Mouse (Mus musculus) lung, postnatal 25 days (tissue): ENCODE results near the gene Pstpip1.
A peak's percentile ranks its signal among the peaks of the same experiment; 100 is the strongest.

Source experiments
- DNase-seq: peaks from one replicate; pipeline ENCODE4 v3.0.0; 2022; ENCODE audit warnings: low spot score

Gene Pstpip1

DNA sequence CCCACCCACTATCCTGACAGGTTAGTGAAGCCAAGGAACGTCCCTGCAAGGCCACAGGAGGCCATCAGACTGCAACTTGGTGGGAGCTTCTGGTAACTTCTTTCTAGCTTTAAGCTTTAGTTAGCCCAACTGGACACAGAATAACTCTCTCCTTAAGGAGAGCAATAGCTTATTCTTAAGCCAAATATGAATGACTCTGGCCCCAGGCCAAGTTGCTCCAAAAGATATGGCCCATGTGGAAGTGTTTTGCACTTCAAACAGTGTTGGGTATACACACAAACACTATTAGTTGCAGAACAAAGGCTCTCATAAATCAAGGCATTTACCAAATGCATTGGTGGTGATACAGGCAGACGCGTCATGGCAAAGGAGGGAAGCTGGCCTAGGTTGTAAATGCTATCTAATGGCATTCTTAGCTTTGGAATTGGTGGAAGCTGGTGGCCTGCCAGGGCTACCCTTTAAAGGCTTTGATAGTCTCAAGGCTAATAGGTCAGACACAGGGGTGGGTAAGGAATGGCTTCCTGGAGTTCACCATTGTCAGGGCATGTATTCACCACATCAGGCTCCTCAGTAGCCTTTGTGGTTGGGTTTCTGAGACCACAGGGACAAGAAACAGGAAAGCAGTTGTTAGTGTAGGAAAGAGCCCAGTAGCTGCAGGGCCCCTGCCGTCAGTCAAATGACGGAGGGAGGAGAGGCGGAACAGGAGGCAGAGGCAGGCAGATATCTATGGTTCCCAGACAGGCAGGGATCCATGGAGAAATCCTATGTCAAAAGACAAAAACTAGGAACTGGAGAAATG lies 16.7 kb downstream of the Pstpip1 start:
- DNase-seq, result no peak

DNA sequence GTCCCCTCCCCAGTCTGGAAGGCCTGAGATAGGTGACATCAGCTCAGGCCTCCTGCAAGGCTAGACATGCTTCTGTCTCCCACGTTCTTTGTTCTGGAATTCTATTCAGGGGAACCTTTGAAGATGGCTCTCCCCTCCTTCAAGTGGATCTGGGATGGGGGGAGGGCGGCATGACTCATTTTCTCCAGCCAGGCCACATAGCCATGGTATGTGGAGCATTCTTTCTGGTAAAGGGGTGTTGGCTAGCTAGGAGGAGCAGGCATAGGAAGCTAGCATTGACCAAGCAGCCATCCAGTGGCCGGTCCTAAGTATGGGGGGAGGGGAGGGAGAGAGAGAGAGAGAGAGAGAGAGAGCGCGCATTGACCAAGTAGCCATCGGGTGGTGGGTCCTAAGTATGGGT lies 17.8 kb downstream of the Pstpip1 start:
- DNase-seq, result no peak

DNA sequence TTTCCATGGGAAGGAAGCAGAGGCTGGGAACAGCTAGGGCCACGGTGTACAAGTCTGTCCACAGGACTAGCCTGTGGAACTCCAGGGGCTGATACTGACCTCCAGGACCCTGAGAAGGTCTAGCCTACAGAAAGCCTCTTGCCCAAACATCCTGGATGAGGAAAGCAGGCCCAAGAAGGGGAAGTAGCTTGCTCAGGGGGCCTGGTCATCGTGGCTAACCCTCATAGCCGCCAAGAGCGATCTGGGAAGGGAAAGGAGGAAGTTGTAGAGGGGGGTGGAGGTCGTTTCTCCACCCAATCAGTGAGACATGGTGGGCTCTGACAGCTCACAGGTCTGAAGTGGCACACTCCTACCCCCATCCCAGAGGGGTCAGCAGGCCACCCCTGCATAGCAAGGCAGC lies 18.4 kb downstream of the Pstpip1 start:
- peak; percentile 34 for DNase-seq

DNA sequence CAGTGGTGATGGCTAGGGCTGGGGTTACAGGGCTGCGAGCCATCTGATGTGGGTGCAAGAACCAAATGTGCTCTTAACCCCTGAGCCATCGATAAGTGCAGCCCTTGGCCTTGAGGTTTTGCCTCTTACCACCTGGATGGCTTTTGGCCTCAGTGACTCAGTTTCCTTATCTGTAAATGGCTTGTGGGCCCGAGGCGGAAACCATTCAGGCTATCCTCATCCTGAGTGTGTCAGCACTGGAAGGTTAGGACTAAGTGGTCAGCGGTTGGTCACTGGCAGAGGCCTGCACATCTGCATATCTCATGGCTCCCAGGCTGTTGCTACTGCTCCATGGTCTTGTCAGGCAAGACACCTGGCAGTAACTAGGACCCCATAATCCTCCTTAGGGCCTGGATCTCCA lies 28.3 kb downstream of the Pstpip1 start:
- DNase-seq, result no peak

DNA sequence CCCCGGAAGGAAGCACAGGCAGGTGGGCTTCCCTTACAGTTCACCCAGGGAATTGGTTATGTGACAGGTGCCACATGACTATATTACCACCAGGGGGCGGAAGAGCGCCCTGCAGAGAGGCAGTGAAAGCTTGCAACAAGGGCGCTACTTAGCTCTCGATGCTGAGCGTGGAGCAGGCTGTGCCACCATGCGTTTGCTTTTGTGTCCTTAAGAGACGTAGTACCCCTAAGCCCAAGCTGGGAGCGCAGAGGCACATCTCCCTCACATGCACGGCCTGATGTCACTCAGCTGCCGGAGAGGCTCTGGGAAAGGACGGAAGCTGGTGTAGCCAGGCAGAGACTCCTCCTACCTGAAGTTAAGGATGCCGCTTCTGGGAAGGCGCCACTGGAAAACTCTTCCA lies 28.8 kb downstream of the Pstpip1 start:
- DNase-seq, result peak; percentile 62

DNA sequence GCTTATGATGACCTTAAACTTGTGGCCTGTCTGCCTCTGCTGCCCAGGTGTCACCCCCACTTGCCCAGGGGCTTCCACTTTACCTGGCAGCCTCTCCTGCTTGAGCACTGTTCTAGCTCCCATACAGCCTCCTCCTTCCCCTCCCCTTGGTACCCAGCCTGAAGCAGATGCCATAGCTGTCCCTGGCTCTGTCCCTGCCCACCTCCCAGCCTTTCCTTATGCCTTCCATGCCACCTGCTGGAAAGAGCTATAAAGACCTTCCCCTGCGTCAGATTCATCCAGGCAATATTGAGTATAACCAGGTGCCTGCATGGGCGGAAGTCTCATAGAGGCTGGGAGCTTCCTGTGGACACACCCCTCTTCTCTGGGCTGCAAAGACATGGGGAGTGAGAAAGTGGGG lies 29.9 kb downstream of the Pstpip1 start:
- no peak for DNase-seq

DNA sequence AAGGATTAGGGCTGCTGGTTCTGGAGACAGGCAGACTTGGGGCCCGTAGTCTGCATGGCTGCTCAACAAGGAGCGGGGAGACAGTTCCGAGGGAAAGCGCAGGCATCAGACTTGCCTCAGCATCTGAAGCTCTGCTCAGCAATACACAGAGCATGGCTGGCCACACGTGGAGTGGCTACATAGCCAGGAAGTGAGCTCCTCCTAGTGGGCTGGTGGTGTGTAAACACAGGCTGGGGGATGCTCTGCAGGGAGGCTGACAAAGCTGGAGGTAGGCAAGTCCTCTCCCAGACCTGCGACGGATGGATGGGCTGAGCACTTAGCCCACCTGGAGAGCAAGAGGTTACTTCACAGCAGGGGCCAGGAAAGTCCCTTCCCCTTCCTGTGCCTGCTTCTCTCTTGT lies 31.3 kb downstream of the Pstpip1 start:
- DNase-seq, result peak; percentile 35

DNA sequence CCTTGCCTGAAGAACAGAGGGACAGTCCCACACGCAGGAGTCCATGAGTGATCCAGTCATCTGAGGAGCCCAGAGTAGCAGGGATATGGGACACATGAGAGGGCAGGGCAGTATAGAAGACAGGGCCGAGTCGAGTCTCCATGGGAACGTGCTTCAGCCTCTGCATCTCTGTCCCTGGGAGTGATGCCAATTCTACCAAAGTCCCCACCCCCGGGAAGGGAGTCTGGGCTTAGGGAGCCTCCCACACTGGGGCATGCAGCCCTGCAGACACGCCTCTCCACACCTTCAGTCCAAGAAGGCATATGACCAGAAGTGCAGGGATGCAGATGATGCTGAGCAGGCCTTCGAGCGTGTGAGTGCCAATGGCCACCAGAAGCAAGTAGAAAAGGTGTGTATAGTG lies 33.2 kb downstream of the Pstpip1 start:
- no peak for DNase-seq

DNA sequence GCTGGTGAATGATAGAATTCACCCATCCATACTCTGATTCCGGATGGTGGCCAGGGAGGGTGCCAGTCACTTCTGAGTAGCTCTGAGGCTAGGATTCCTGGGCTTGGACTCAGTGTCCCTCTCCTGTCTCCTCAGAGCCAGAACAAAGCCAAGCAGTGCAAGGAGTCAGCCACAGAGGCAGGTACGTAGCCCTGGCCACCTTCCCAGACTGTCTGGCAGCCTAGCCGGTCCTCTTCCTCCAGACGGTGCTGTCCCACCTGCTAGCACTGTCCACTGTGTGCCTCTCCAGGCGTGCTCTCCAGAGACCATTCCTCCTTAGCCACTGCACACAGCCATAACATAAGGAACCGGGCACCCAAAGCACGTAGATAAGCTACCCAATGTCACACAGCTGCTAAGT lies 33.9 kb downstream of the Pstpip1 start:
- DNase-seq, result no peak

DNA sequence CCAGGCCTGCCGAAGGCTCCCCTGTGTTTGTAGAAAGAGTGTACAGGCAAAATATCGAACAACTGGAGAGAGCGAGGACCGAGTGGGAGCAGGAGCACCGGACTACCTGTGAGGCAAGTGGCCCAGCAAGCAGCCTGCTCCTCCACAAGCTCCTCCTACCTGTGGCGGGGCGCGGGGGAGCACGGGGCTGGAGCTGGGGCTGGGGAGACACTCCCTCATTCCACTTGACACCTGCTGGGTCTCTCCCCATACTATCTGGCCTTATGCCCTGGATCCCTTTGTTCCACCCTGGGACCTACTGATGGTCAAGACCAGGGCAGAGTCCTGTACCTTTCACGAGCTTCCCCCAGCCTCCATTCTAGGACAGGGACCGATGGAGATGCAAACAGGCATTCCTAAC lies 34.8 kb downstream of the Pstpip1 start:
- DNase-seq, result no peak

DNA sequence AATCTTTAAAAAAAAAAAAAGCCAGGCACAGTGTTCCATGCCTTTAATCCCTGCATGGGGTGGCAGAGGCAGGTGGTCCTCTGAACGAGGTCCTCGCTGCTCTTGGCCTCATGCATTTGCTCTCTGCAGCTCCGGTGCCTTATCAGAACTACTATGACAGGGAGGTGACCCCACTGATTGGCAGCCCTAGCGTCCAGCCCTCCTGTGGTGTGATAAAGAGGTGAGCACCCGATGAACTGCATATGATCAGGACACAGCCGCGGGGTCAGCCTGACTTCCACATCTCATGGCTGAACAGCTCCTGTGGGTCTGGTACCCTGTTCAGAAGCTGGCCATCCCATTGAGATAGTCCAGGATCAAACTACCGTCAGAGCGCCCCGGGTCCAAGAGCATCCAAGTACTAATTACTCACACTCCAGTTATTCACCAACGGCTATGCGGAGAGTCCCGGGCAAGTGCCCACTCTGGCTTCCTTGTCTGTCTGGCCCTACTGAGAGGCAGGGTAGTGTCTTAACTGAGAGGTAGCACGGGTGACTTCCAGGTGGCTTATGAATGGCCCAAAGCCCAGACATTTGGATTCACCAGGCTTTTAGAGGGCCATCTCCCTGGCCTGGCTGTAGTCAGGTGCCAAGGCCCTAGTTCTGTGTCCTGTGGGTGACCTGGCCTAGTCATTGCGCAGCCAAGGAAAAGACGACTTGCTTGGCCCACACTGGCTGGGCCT lies 36.9 kb downstream of the Pstpip1 start:
- no peak for DNase-seq

DNA sequence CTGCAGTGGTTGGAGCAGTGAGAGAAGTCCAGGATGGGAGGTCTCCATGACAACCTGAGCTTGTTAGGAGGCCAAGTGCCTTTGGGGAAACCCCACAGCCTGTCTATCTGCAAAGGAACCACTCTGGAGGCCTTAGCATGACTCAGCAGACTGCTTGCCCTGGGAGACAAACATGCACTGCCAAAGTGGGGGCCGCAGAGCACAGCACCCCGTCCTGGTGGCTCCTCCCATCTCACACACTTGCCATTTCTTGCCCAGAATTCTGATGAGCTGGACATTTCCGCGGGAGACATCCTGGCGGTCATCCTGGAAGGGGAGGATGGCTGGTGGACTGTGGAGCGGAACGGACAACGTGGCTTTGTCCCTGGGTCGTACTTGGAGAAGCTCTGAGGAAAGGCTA lies 38.6 kb downstream of the Pstpip1 start:
- DNase-seq, result no peak

DNA sequence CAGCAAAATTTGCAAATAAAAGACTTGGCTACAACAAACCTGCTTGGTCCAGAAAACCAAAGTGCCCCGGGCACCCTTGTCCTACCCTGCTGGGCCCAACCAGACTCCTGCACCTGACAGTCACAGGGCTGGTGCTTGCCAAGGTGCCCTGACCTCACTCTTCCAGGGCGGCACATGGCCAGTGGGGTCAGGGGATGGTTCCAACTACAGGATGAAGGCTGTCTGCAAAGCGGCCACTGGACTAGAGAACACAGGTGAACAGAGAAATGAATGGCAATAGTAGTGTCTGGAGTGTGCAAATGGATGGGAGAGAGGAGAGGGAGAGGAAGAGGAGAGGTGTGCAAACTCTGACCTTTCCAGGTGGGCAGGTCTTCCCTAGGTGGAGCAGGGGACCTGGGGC lies 40.2 kb downstream of the Pstpip1 start:
- no peak for DNase-seq

DNA sequence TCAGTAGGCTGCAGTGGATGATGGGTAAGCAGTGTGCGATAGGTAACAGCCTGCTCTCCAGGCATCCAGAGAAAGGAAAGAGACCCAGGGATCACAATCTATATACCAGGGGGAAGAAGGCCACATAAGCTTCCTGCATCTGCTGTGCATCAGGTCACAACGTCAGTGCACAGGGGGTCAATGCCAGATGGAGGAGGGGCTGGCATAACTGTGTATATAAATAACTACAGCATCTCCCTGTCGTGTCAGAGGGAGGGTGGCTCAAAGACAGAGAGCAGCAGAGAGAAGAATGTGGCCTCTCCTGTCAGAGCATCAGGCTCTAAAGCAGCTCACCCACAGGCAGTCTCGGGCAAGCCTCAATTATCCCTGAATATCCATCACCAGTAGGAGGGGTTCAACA lies 40.8 kb downstream of the Pstpip1 start:
- DNase-seq, result no peak

DNA sequence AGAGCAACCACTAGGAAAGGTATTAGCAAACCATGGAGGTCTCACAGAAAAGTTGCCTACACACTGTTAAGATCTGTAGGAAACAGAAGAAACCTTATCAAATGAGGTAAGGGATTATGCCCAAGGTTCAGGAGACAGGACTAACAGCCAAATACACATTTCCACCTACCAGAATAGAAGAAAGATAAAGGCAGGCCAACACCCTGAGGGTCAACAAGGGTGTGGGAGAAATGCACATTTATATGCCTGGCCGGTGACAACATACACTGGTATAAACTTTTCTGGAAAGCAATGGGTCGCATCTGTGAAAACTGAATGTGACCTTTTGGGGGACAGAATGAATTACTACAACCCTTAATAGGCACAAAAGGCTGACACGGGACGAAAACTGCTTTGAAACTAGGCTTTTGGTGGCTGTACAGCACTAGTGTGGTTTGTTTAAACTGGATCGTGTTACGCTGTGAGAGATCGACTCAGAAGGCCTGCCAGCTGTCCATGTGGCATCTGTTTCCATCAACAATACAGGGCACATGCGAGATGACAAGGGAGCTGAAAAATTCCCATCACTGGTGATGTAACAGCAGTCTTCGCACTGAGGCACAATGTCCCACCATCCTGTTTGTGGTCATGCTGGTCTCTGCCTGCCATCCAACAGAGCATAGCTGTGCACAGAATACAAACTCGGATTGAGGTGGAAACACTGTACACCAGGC lies 42.2 kb downstream of the Pstpip1 start:
- DNase-seq, result no peak

DNA sequence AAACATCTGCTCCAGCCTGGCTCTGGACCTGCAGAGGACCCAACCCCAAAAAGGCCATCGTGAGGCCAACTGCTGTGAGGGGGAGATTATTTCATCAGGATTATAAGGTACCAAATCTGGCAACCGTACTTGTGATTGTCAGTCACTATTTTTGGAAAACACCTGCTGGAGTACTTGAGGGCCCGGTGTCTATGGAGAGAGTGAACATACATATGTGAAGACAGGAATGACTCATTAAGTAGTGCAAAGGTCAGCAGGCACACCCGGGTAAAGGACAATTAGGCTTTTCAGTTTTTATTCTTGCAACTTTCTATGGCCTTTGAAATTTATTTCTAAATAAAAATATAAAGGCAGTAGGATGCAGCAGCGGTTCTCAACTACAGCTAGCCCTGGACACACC lies 44.2 kb downstream of the Pstpip1 start:
- no peak for DNase-seq

DNA sequence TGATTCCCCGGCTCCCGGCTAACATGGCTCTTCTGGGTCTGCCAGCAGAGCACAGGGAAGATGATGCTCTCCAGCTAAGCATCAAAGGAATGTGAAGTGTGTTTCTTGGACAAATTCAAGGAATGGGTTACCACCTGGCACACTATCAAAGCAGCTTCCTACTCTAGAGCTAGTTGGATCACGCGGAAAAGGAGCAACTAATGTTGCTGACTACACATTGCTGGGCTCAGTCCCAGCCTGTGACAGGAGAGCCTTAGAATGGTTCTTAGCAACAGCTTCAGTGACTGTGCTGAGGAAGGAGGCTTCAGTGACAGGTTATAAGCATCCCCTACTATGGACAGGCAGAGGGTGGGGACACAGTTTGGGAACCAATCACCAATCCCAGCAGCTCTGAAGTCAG lies 44.9 kb downstream of the Pstpip1 start:
- DNase-seq, result no peak

DNA sequence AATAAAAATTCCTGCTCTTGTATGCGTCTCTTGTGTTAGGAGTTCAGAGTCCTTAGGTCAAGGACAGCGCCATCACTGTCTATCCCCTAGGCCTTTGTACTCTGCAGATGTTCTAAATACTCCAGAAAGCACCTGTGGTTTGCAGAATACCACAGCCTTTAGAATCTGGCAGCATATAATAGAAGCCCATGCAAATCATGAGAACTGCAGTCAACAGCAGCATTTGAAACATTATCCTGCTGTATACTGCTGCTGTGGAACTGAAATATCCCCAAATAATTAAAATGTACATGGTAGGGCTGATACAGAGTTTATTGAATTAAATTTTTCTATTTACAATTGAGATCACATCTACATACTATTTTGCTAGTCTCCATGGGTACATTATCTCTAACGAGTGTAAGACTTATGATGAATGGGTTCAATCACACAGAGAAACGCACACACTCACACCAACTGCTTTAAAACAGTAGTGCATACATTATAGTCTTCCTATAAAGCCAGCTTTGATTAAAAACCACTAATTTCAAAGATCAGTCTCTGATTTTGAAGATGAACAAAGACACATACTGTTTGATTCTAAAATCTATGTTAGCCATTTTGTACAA lies 45.9 kb downstream of the Pstpip1 start:
- DNase-seq, result no peak

DNA sequence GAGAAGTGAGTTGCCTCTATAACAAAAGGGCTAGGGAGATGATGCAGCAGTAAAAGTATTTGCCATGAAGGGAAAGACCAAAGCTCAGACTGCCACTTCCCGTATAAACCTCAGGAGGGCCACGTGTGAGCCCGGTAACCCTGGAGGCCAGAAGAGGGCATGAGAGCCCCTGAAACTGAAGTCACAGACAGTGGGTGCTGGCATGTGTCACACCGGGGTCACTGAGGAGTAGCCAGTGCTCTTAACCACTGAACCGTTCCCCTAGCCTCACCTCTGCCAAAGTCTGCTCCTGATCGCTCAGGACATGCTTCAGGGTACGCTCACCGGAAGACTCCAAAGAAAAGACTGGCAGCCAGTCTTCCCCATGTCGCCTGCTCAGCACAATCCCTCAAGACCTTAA lies 52.0 kb downstream of the Pstpip1 start:
- DNase-seq, result no peak

DNA sequence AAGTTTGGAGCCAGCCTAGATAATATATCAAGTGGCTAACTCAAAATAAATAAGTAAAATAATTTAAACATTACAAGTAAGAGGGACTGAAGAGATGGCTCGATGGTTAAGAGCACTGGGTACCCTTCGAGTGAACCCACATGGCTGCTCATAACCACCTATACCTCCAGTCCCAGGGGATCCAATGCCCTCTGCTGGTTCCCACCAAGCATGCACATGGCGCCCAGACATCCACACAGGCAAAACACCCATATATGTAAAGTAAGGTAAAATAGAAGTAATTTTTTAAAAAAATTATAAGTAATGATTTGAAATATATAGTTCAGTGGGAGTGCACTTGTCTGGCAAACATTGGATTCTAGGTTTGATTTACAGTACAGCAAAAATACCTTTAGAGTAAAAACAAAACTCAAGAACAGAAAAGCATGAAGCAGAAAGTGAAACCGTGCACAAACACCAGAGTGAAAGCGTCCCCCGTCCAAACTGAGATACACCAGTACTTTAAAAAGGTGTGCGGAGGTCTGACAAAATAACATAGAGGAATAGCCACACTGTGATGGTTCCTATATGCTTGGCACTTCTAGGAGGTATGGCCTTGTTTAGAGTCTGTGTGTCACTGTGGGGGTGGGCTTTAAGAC lies 54.7 kb downstream of the Pstpip1 start:
- no peak for DNase-seq

DNA sequence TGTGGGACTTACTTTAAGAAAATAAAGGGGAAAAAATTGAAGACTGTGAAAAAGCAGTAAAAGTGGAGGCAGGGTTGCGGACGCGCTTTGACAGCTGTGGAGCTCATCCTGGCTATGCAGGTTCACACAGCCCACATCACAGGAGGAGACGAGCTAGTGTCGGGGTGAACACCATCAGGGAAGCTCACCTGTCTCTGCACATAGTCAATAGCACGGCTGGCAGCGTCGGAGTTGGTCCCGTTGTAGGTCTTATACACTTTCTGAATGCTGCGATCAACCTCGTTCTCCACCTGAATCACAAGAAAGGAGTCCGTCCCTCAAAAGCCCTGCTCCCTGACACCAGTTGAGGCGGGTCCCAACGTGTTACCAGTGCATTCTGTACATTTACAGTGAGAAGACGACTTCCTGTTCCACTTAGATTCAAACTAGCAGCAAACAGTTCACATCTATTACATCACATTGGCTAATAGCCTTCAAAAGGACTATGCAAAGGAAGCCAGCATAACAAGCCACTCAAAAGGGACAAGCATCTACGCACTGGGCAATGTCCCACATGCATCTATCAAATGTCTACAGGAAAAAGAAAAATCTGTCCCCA lies 56.7 kb downstream of the Pstpip1 start:
- no peak for DNase-seq
